Mouse (Mus musculus) spleen, postnatal 14 days (tissue): ENCODE data around the gene Klk11.

Source experiments
- DNase-seq, 2 experiments: peaks; one replicate each; pipeline ENCODE4 v3.0.0; 2021 to 2022; ENCODE audit warnings: low spot score in 2 of 2

Klk11 gene

DNA sequence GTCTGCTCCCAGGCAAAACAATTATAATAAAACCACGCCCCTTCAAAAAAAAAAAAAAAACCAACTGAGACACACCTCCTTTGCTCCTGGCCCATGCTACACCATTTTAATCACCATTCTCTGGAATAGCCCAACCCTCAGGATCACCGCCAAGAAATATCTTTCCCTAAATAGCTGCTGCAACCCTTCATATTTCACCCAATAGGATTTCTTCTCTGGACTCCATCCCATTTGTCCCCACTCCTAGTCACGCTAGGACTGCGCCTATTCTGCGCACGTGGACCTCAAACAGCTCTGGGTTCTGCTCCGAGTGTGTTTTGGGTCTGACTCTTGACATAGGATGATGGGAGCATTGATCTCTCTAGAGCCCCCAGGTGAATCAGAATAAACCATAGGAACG is 22.0 kb downstream of the Klk11 start:
- DNase-seq = no peak

GRCm38 (mm10) chr7:43797333-43797769 is 22.9 kb downstream of the Klk11 start, which contains the start of gene Klk8:
Gene Klk8, plus strand, starts transcription at chr7:43797577.
- DNase-seq = peak in 1 of 2 experiments; percentile 4

DNA sequence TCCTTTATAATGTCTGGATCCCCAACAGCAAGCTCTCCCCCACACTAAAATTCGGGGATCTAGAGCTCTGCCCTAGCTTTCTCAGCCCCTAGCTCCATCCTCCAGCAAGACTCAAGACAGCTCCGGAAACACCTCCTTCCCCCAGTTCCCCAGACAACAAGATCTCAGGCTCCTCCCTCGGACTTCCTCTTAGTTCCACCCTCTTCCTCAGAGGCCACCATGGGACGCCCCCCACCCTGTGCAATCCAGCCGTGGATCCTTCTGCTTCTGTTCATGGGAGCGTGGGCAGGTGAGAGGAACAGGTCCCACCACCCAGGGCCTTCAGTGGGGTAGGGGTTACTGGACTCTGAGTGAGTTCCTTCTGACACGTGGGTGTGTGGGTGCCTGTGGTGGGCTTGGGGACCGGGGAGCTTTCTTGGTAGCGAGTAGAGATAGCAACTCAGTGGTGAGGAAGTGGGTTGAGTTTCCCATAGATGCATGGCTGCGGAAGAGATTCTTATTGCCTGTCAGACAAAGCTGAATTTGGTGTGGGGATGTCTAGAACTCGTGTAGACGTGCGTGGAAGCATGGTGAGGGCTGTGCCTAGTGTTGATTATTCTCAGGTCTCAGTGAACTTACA is 23.5 kb downstream of the Klk11 start:
- DNase-seq = no peak

DNA sequence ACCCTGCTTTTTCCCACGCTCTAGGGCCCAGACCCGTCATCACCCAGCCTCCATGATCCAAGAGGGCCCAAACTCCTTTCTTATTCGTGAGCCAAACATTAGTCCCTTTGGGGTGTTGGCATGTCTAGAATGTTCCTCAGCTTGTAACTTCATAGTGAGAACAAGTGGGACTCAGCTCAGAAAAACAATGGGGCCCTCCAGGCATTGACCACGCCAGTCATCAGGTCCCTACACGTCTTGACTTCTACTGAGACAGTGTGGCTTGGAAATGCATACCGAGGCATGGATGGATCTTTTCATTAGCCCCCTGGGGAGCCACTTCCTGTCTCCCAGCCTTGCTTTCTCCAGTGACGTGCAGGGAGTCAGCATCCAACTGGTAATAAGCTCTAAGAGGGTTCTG is 25.5 kb downstream of the Klk11 start:
- no peak for DNase-seq

GRCm38 (mm10) chr7:43810994-43811393 is 36.6 kb downstream of the Klk11 start, which contains the start of gene Klk7:
Gene Klk7, plus strand, starts transcription at chr7:43811294.
- no peak for DNase-seq

DNA sequence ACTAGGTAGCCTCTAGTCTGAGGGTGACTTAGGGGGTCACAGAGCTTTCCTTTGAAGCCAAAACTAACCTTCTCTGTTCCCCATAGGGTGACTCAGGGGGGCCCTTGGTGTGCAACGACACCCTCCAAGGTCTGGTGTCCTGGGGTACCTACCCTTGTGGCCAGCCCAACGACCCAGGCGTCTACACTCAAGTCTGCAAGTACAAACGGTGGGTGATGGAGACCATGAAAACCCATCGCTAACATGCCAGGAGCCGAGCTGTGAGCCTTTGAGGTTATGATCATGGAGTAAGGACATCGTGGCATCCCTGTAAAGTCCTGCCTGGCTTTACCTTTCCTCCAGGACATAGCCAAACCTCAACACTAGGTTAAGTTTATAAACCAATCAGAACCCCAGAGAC is 40.8 kb downstream of the Klk11 start:
- no peak for DNase-seq

GRCm38 (mm10) chr7:43816746-43817145 is 42.3 kb downstream of the Klk11 start:
- no peak for DNase-seq

DNA sequence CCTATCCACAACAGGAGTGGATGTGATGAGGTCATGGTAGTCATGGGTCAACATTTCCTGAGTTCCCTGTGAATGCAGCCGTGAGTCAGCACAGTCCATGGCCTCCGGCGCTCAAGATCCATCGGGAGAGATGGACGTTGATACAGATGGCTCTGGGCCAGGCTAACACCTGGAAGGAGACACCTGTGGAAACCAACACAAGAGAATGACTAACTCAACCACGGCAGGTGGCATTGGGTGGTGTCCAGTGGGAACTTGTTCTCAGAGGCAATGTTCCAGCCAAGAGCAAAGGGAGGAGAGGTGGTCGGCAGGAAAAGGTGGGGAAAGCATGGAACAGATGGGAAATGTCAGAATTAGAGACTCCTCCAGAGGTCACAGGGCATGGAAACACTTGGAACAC is 47.2 kb downstream of the Klk11 start:
- no peak for DNase-seq

GRCm38 (mm10) chr7:43824199-43824598 is 49.8 kb downstream of the Klk11 start, which contains the start of gene Klk6:
Gene Klk6, plus strand, starts transcription at chr7:43824499.
- DNase-seq = no peak

GRCm38 (mm10) chr7:43826056-43826455 is 51.7 kb downstream of the Klk11 start:
- DNase-seq = no peak

- no peak for DNase-seq
These were observed 53.3 kb downstream of the Klk11 start for GRCm38 (mm10) chr7:43827706-43828105.
